Mouse (Mus musculus) B cell, adult (primary cell): Measurements from ENCODE around the gene Mapk6. TPM values are rescaled to one million over a fixed set of nuclear protein-coding genes. Genes with fewer than 3 reads are reported as not detected.

Experiments used
- total RNA-seq: library from RNA; stranded (reverse); gene quantifications from 4 replicates; pipeline ENCODE4 v1.2.4, GENCODE M21; 2023; ENCODE audit not compliant: inconsistent age

Mapk6 gene
- 98.2 to 112 TPM (median 99.3 TPM) in 4 replicates for total RNA-seq

DNA sequence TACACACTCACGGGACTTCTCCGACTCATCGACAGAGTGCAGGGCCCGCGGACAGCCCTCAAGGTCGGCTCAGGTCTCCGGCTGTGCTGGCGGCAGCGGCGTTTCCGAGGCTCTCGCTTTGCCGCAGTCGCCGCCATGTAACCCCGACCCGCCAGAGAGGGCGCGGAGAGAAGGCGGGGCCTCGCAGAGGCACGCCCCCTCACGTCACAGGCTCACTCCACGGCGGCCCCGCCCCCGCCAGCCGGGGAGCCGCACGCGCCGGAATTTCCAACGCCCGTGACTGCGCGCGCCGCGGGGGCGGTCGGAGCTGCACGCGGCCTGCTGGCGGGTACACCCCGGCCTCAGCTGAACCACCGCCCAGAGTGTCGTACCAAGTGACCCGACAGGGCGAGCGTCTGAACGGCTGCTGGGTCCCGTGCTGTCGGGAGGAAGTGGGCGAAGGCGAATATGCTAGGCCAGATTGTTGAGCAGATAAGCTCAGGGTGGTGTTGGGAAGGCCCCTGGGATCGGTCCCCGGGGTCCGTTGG lies at the start of gene Mapk6:
Mapk6 (minus strand) TSS at position 154 of the 527 bp plus-strand sequence.

DNA sequence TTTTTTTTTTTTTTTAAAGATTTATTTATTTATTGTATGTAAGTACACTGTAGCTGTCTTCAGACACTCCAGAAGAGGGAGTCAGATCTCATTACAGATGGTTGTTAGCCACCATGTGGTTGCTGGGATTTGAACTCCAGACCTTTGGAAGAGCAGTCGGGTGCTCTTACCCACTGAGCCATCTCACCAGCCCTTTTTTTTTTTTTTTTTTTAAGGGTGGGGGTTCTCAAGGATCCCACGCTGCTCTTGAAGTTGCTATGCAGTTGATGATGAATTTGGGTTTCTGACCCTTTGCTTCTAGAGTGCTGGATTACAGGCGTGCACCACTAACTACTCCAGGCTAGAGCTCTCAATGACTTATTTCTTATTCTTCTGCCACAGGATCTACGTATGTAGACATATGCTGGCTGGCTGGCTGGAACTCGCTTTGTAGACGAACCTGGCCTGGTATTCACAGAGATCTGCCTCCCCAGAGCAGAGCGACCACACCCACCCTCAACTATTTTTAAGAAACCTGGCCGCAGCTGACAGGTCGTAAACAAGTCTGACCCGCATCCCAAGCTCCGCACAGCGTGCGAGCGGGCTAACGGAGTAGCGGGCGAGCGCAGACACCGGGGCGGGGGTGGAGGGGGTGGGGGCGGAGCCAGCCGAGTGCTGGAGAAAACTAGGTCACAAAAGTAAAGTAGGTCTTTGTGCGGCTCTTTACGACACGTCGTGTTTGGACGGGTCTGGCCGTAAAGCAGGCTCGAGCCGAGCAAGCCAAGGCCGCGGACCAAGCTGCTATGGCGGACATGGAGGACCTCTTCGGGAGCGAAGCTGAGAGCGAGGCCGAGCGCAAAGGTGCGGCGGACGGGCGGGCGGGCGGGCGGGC lies 31.2 kb upstream of the Mapk6 start, which contains the start of gene Leo1:
Leo1 (plus strand) TSS at position 729 of the 871 bp plus-strand sequence.

DNA sequence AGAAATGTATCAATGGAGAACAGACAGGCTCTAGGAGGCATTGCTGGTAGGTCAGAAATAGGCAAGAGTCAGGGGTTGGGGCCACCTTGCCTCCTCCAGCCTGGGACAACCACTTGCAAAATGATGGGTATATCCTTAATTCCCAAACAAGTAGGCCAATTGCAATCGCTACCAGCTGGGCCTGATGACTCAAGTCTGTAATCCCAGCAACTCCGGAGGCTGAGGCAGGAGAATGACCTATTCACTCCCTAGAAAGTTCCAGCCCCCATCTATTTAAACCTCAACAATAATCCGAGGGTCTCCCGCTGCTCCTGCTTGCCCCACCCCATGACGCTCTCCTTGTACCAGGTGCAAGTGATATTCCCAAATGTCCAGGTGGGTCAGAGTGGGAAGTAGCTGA lies 62.3 kb downstream of the Mapk6 start, which contains the start of gene Bcl2l10:
Bcl2l10 (plus strand) TSS at position 301 of the 400 bp plus-strand sequence.

Other genes with a start within 250 kb of the Mapk6 start
- gene Myo5c, start 178.0 kb downstream of the Mapk6 start, total RNA-seq = 0.42 to 0.81 TPM (median 0.61 TPM) in 4 replicates
- 0.55 to 1.6 TPM (median 0.58 TPM) in 3 of 4 replicates, not detected in the other for gene Gnb5, start 103.7 kb downstream of the Mapk6 start, total RNA-seq
- gene Bcl2l10, start 62.2 kb downstream of the Mapk6 start, total RNA-seq = not detected in 4 replicates
- gene Leo1, start 31.5 kb upstream of the Mapk6 start, total RNA-seq = 16.6 to 19.9 TPM (median 18.4 TPM) in 4 replicates
- 195 to 217 TPM (median 207 TPM) in 4 replicates for gene Tmod3, start 149.7 kb upstream of the Mapk6 start, total RNA-seq
- 0.97 to 2.9 TPM (median 1.5 TPM) in 4 replicates for gene Tmod2, start 201.3 kb upstream of the Mapk6 start, total RNA-seq
- 2.1 to 3.7 TPM (median 2.5 TPM) in 4 replicates for gene Lysmd2, start 215.7 kb upstream of the Mapk6 start, total RNA-seq